Mouse (Mus musculus): ENCODE data around the gene Plekhm3.

DNA sequence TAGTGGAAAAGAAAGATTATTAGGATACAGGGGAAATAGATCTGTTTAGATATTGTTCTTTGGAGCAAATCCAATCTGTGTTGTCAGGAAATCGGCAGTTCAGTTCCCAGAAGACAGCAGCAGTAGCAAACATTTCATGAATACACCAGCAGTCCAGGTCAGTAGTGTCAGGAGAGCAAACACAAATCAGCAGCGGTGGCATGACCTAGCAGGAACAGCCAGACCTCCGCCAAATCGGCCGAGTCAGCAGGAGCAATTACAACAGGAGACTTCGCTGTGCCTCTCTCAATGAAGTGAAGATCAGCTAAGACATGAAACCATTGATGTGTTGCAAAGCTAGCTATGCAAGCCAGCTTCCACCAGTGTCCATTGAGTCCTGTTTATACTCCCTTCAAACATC lies 49.0 kb upstream of the Plekhm3 start:
- TF ChIP-seq GATA1 (IDR thresholded peaks at IDR 0.05; ENCODE audit: low read length) = no peak
- no peak for TF ChIP-seq TAL1 (IDR thresholded peaks at IDR 0.05; ENCODE audit: low read length)

Data from erythroblast, embryonic 14.5 days (primary cell).